Mouse (Mus musculus): ENCODE results near the gene Trpm8.

Trpm8 gene

DNA sequence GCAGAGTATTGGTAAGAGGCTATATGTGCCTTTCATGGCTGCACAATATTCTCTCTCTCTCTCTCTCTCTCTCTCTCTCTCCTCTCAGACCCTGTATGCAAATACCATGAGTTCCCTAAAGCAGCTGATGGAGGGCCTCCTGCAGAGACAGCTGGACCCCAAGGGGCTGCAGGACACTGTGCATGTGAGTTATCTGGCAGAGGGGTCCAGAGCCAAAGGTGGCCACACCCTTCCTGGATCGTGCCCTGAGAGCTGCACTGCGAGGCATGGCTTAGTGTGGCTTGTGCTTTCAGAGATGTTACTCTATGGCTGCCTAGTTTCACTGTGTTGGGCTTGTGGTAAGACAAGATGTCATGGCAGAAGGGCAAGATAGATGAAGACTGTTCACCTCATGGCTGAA, 29.8 kb upstream of the Trpm8 start:
- no peak for DNase-seq (ENCODE audit: low spot score in 2 of 2)

DNA sequence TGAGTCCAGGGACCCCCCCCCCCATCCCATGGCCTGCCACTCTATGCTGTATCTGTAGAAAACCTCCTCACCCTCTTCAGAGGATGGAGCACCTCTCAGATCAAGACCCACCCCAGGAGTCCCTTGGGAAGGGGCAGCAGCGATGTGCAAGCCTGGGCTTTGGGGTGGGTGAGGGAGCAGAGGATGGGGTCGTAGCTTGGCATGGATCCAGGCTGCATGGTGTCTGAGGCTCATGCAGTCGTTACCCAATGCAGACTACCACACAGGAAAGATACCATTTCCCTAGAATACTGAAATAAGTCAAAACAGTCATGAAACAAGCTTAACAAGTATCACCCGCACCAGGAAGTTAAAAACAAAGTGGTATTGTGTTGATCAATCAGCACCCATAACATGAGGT, 28.8 kb upstream of the Trpm8 start:
- DNase-seq (ENCODE audit: low spot score in 2 of 2), result no peak

DNA sequence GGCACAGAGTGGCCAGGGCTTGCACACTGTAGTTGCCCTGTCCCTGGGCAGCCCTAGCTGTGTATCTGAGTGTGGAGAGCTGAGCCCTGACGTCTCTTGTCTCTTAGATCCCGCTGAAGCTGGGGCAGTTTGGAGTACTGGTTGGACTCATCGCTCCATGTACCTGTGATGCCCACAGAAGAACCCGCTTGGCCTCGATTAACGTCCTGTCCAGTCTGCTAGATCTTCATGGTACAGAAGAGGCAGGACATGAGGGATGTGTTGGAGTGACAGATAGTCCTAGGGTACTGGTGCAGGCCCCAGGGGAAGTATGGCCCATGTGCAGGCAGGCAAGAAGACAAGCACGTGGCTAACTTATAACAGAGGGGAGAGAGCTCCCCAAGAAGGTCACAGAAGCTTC, 27.9 kb upstream of the Trpm8 start:
- DNase-seq (ENCODE audit: low spot score in 2 of 2), result no peak

DNA sequence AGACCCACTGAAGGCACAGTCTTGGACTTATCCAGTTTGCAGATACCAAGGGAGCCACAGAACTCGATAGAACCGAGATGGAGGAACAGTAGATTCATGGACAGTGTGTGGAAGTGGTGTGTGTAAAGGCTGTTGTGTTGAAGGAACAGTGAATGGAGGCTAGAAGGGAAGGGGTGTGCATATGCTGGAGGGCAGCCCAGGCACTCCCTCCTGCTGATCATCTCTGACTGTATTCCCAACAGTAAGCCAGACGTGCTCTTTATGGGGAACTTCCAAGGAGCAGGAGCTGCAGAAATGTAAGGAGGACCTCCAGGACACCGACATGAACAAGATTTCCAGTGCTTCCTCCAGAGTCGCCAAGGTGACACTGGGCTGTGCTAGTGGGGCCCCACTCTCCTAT, 27.4 kb upstream of the Trpm8 start:
- no peak for DNase-seq (ENCODE audit: low spot score in 2 of 2)

DNA sequence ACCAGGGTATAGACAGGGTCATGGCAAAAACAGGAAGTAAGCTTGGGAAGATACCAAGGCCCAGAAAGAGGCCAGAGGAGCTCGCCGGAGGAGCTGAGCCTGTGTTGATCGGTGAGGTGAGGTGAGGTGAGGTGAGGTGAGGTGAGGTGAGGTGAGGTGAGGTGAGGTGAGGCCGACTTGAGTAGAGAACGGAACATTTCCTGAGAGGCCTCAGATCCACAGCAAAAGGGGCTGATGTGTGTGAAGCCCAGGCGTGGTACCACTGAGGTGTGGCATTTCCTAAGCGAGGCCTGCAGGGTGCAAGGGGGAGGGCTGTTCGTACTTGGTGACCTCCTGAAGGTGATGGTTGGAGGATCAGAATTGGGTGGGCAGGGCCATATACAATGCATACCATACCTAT, 24.4 kb upstream of the Trpm8 start:
- no peak for DNase-seq (ENCODE audit: low spot score in 2 of 2)

DNA sequence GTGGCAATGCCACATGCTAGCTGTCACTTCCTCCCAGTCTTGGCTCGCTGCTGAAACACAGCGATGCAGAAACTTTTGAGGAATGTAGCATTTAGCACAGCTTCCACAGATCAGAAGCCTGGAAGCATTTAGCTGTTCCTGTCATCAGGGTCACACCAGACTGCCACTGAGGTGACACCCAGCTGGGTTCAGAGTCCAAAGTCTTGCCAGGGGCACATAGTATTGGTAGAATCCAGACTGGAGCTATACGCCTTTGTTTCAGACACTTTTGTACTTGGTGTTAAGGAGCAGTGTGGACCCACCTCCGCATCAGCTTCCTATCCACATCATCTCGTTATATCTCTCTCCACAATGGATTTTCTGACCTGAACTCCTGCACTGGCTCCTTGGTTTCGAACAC, 23.9 kb upstream of the Trpm8 start:
- no peak for DNase-seq (ENCODE audit: low spot score in 2 of 2)

DNA sequence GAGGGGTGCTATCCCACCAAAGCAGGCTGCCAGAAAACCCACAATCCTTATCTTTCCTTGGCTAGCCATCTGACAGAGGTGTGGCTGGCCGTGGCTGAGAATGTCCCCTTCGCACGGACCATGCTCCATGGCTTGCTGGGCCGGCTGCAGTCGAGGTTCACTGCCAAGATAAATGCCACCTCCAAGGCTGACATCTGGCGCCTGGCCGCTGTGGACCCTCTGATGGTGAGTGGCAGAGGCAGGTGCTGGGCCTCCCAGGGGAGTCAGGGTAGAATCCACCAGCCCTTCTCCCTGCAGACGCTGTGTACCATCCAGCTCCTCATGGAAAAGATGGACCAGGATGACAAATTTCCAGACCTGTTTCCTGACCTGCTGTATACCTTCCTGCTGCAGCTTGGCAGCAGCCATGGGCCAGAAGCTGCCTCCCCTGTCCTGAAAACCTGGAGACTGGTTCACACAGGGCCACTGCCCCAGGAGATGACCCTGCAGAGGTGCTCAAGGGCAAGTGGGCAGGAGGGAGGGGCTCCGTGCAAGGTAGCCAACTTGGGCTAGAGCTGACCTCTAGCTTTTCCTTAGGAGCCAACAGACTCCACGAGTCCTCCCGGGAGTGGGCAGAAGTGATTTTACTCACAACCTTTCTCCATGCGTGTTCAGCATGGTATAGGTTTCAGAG, 22.5 kb upstream of the Trpm8 start:
- no peak for DNase-seq (ENCODE audit: low spot score in 2 of 2)

DNA sequence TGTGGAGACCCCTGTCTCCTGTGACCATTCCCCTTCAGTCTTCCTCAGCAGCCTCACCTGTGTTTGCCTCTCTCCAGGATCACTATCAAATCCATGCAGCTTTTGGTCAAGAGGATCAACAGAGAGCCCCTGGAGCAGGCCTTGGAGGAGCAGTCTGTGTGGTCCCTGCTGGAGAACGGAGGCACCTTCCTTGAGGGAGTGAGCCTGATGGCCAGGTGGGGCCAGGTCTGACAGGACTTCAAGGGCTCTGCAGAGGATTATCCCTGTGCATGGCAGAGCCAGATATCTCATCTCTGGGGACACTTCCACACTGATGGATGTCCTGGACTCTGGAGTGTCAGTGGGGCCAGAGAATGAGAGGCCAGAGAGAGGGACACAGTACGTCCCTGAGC, 22.0 kb upstream of the Trpm8 start:
- DNase-seq (ENCODE audit: low spot score in 2 of 2), result no peak

DNA sequence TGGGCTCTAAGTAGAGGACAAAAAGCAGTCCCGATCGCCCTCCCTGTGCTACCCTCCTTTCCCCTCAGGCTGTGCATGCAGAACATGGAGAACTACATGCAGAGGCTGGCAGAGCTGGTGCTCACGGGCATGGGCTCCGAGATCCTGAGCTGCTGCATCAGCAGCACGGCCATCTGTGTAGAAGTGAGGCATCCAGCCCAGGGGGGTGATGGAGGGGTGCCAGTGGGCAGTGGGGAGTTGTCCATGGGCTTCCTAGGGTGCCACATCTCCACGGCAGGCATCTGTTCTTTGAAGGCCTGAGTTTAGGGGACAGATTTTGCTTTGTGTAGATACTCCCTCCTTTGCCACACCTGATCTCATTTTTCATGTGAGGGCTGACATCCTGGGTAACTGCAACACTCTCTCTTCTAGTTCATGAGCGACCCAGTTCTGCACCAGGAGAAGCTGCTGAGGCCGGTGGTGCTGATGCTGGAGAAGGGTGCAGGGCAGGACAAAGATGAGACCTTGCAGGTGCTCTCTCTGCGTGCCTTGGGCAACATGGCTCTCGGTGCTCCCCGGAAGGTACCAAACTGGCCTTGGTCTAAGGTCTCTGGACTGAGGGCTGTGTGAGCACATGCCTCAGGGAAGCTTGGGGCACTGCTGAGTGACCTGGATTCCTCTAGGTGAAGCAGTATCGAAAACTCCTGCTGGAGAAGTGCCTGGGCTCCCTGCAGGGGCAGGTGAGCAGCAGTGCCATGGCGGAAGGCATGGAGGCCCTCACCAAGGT, 21.3 kb upstream of the Trpm8 start:
- DNase-seq (ENCODE audit: low spot score in 2 of 2), result peak in 1 of 2 experiments; percentile 40

DNA sequence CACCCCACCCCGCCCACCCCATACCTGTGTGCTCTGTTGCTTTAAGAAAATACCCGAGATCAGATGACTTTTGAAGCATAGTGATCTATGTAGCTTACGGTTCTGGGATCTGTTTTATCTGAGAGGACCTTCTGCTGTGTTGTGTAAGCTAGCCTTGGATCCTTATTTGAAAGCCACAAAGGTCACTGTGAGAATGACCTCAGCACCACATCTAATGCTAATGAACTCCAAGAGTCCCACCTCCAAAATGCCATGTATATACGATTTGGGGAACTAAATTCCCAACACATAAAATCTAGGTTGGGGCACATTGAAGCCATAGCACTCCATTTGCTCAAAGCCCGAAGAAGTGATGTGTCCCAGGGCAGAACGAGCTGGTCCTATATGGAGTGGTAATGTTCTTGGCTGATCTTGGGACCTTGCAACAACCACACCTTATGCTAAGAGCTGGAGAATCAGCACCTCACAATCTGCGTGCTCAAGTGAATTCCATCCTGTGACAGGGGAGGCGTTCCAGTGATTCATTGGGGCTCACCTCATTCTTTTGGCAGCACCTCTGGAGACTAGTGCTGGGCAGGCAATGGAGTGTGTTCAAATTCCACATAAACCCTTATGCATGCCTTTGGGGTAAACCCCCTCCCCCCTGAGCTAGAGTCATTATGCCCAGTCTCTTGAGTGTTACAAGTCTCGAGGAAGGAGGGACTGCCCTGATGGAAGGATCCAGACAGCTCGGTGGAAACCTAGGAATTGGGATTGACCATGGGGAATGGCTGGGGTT, 20.4 kb upstream of the Trpm8 start:
- no peak for DNase-seq (ENCODE audit: low spot score in 2 of 2)

DNA sequence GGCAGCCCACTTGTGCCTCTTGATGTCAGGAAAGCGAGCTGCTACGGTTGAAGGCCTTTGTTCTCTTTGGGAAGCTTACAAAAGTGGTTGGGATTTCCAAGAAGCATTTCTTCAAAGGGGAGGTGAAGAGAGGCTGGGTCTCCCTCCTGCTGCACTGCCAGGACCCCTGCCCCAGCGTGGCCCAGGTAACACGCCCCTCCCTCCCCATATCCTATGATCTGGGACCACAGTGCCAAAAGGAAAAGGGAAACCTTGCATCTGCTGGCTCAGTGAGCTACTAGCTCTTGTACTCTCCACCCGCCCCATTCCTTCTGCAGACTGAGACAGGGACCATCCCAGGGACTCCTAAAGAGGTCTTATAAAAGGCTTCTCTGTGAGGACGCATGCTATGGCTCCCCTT, 19.8 kb upstream of the Trpm8 start:
- DNase-seq (ENCODE audit: low spot score in 2 of 2), result no peak

DNA sequence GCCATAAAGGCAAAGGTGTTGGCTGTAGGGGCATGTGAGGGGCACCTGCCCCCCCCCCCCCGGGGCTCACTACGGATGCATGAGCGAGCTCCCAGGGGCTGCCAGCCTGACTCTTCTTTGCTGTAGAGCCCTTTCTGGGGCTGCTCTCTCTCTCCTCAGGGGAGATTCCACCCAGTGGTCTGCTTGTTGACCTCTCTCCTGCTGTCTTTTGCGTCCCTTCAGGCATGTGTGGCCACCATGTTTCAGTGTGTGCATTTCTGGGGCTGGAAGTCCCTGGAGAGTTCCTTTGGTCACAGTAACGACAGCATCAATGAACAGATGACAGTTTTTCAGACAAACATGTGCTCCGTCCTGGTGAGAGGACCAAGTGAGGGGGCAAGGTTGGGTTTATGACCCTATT, 19.1 kb upstream of the Trpm8 start:
- no peak for DNase-seq (ENCODE audit: low spot score in 2 of 2)

DNA sequence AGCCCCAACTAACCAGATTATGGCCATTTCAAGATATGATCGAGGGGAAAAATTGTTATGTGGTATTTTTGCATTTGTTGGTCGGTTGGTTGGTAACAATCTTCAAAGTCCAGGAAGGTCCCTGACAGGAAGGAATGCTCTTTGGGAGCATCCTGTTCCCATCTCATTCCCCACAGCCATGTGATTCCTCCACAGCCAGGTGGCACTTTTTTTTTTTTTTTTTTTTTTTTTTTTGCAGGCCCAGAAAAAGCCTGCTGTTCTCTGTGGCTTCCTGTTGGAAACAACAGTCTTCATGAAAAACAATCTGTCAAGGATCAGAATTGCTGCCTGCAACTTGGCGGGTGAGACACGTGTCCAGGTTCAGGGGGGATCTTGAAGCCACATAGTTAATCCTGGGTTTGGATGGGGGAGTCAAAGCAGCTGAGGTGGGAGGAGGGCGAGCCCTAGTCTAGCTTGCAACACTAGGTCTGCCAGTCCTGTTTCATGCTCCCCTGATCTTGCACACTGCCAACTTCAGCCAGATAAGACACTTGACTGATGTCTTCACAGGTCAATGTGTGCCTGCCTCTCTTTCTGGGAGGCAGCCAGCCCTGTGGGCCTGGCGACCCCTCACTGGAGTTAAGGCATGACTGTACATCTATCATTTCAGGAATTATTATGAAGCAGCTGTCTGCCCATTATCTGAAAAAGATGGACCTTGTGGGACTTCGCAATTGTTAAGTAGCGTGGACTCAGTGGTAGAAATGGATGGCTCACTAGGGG, 18.4 kb upstream of the Trpm8 start:
- no peak for DNase-seq (ENCODE audit: low spot score in 2 of 2)

DNA sequence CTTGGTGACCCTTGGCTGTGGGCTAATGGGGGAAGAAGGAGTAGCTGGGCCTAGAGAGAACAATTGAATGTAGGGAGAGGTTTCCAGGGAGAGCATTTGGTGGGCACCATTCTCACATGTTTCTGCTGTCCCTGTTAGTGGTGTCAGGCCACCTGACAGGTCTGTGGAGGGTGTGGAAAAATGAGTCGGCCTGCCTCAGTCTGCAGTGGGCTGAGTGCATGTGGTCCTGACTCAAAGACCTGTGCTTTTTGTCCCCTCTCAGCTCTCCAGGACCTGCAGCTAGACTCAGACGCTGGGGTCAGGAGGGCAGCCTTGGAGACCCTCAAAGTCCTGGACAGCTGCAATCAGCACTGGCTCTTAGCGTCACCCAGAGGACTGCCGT, 17.8 kb upstream of the Trpm8 start:
- no peak for DNase-seq (ENCODE audit: low spot score in 2 of 2)

DNA sequence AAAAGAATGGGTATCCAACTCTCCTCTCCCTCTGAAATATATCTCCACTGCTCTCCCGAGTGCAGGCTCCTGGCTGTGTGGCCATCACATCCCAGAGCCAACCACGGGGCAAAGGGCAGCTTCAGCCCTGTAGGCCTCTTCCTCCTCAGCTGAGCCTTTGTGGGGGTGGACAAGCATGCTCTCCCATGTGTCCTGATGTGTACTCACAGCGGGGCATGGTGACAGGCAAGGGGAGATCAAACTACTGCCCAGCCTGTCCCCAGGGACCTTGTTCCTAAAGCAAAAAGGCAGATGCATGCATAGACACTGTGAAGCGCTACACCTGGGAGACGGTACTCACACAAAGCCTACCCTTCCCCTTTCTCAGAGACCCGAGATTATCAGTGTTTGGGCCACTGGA, 17.3 kb upstream of the Trpm8 start:
- peak; percentile 58 to 87 for DNase-seq (ENCODE audit: low spot score in 2 of 2)

DNA sequence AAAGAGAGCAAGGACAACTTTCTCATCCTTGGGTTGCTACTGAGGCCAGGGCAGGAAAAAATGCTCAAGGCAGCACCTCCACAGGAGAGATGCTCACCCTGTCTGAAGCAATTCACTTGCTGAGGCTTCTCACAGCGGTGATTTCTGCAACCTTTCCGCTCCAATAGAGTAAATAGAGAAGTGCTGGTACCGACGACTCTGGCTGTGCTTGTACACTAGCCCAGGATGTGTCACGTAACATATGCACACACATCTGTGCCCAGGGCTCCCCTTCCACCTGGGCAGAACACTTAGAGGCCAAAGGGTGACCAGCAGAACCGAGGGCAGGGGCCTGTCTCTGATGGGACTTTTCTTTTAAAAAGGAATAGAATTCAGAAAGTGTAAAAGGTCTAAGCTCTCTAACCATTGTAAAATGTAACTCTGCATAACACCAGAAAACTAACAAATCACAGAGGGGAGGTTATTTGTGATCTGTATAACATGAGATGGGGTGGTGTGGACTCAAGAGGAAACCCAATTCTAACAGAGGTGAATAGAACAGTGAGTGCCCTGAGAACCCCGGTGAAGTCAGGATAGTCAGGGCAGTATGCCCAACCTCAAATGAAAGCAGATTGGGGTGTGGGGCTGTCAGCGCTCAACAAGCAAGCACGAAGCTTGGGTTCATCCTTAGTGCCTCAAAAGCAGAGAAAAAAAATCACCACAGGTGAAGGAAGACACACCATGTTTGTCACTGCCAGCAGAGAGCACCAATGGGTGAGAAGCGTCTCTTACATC, 16.7 kb upstream of the Trpm8 start:
- no peak for DNase-seq (ENCODE audit: low spot score in 2 of 2)

DNA sequence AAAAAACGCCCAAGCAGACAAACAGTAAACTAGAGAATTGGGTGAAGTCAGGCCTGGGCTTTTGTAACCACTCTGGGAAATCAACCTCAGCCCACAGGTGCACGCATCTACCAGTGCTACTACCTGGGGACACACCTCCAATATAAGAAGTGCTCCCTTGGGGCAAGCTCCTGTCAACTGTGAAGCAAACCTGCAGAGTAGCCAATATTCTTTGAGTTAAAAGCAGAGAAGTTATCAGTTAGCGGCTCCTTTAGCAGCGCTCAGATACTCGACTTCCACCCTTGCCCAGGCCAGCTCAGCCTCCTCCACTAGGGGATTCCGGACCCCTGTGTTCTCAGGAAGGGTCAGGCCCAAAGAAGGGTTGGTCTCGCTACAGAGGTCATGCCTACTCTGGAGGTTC, 15.8 kb upstream of the Trpm8 start:
- no peak for DNase-seq (ENCODE audit: low spot score in 2 of 2)

DNA sequence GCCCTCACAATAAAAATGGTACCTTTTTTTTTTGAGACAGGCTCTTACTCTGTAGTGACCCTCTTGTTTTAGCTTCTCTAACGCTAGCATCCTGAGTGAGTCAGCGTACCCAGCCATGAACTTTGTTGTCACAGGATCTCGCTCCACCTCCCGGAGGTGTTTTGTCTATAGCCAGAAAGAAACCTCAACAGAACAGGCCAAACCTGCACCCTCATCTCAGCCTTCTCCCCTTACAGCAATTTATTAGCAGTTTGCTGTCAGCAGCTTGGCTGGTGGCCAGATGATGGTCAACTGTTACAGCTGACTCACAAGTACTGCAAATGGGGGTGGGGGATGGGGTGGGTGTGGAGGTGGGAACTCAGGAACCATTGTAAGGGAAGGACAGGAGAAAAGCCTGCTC, 15.2 kb upstream of the Trpm8 start:
- DNase-seq (ENCODE audit: low spot score in 2 of 2), result no peak

DNA sequence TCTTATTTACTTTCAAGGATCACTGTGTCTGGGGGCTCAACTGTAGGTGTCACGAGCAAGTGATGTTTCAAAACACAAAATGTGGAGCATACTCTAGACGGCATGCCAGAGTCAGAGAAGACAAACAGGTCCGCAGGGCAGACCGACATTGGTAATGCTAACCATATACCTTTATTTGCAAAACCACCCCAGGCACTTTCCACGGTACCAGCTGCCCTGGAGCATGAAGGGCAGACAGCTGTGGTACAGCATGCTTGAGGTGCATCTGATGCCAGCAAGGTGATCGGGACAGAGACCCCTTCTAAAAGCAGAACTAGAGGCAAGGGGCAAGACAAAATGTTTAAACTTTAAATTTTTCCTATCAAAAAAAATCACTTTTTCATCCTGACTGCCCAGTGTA, 14.5 kb upstream of the Trpm8 start:
- DNase-seq (ENCODE audit: low spot score in 2 of 2), result no peak

DNA sequence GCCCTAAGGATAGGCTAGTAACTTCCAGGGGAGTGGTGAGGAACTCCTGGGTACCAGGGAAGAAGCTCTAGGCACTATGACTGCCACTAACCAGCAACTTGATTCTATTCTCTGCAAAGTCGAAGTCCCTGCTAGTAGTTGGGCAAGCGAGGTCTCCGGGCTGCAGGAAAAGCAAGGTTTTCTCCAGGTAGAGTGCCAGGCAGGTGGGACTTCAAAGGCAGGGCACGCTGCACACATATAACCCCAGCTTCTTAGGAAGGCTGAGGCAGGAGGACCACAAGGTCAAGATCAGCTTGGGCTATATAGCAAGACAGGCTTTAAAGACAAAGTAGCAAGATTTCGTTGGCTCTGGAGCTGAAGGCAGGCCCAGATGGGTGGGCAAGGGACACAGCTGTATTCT, 13.7 kb upstream of the Trpm8 start:
- DNase-seq (ENCODE audit: low spot score in 2 of 2), result no peak

DNA sequence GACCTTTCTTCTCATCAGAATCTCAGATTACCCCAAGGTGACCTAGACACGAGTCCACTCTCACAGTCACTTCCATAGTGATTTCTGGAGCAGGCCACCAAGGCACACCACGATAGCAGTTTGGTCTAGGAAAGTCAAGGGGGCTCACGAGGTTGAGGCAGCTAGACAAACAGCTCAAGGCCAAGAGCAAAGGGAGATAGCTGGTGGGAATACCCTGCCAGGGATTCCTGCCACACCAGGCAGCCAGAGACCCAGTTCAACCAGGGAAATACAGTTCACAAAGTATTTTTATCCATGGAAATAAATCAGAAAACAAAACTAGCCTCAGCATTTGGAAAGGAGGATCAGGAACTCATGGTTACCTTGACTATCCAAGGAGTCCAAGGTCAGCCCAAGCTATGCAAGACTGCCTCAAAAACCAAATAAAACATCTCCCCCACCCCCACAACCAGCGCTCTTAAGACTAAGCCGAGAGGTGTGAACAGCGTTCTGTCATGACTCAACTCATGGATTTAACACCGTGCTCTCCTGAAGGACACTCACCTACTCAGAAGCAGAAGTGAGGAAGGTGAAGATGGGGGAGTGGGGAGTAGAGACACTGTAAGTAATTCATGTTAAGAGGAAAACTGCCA, 13.1 kb upstream of the Trpm8 start:
- DNase-seq (ENCODE audit: low spot score in 2 of 2), result no peak
